Mouse (Mus musculus): ENCODE measurements around the gene Hk1.

- no peak for TF ChIP-seq CTCF (IDR thresholded peaks at IDR 0.05; ENCODE audit: low read depth, low read length)
- no peak for TF ChIP-seq POLR2A (IDR thresholded peaks at IDR 0.05; ENCODE audit: extremely low read depth, insufficient read depth, low read length)
These were observed 38.7 kb downstream of the Hk1 start for GRCm38 (mm10) chr10:62340991-62341390.
